Mouse (Mus musculus): ENCODE data around the gene Gm49425. TPM values are rescaled to one million over a fixed set of nuclear protein-coding genes. Genes with fewer than 3 reads are reported as not detected.

Gm49425 gene
- polyA plus RNA-seq, 1 experiment, result not detected

DNA sequence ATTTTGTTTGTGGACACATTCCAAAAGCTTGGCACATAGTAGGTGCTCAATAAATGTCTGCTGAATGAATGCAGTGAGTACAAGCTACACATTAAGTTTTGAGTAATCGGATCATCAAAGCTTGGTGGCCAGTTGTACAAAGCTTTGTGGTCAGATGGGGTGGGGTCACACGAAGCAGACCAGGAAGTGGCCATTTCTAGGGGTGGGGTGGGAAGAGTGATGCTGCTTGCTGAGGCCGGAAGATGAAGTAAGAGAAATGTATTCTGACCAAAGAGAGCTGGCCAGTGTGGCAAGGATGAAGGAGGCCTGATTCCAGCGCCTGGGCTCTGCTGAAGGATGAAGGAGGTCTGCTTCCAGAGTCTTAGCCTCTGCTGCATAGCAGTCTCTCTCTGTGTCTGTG, 48.0 kb downstream of the Gm49425 start:
- H3K36me3 ChIP-seq (replicated peaks; ENCODE audit: low read length), result no peaks in the 10 kb centered on the region
- H3K4me1 ChIP-seq, result no peaks in the 10 kb centered on the region
- peaks cover 16% of the 10 kb centered on the region for H3K27me3 ChIP-seq (replicated peaks)
- H3K4me3 ChIP-seq (replicated peaks), result no peak overlapping the region
- no peaks in the 10 kb centered on the region for H3K9me3 ChIP-seq
- TF ChIP-seq GATA1 (IDR thresholded peaks at IDR 0.05; ENCODE audit: borderline replicate concordance, low read length) (no peak), FLI1 (IDR thresholded peaks at IDR 0.05; ENCODE audit: low read length) (no peak)

Other genes with a start within 250 kb of the Gm49425 start
- gene Atg101, start 233.0 kb downstream of the Gm49425 start, polyA plus RNA-seq (2012; ENCODE audit: insufficient read depth, low replicate concordance), result 36.9 and 65.9 TPM in 2 replicates
- gene 6030408B16Rik, start 224.0 kb downstream of the Gm49425 start, polyA plus RNA-seq (2012; ENCODE audit: insufficient read depth, low replicate concordance), result 2.1 TPM in 1 of 2 replicates, not detected in the other
- 0.63 TPM in 1 of 2 replicates, not detected in the other for gene Krt80, start 147.1 kb downstream of the Gm49425 start, polyA plus RNA-seq (2012; ENCODE audit: insufficient read depth, low replicate concordance)
- not detected in 2 replicates for gene Krt7, start 106.2 kb downstream of the Gm49425 start, polyA plus RNA-seq (2012; ENCODE audit: insufficient read depth, low replicate concordance)
- not detected in 2 replicates for gene Krt87, start 78.5 kb downstream of the Gm49425 start, polyA plus RNA-seq (2012; ENCODE audit: insufficient read depth, low replicate concordance)
- 2.8 TPM in 1 of 2 replicates, not detected in the other for gene Krt88, start 69.5 kb downstream of the Gm49425 start, polyA plus RNA-seq (2012; ENCODE audit: insufficient read depth, low replicate concordance)
- not detected in 2 replicates for gene Krt81, start 53.5 kb downstream of the Gm49425 start, polyA plus RNA-seq (2012; ENCODE audit: insufficient read depth, low replicate concordance)
- gene Krt86, start 43.8 kb downstream of the Gm49425 start, polyA plus RNA-seq (2012; ENCODE audit: insufficient read depth, low replicate concordance), result not detected in 2 replicates
- not detected in 2 replicates for gene Krt83, start 25.7 kb downstream of the Gm49425 start, polyA plus RNA-seq (2012; ENCODE audit: insufficient read depth, low replicate concordance)
- not detected in 2 replicates for gene Krt84, start 15.6 kb upstream of the Gm49425 start, polyA plus RNA-seq (2012; ENCODE audit: insufficient read depth, low replicate concordance)
- gene Krt82, start 33.4 kb upstream of the Gm49425 start, polyA plus RNA-seq (2012; ENCODE audit: insufficient read depth, low replicate concordance), result not detected in 2 replicates
- gene Krt90, start 45.7 kb upstream of the Gm49425 start, polyA plus RNA-seq (2012; ENCODE audit: insufficient read depth, low replicate concordance), result not detected in 2 replicates
- gene Krt75, start 56.6 kb upstream of the Gm49425 start, polyA plus RNA-seq (2012; ENCODE audit: insufficient read depth, low replicate concordance), result not detected in 2 replicates
- not detected in 2 replicates for gene Gm5414, start 110.9 kb upstream of the Gm49425 start, polyA plus RNA-seq (2012; ENCODE audit: insufficient read depth, low replicate concordance)
- not detected in 2 replicates for gene Gm5478, start 130.1 kb upstream of the Gm49425 start, polyA plus RNA-seq (2012; ENCODE audit: insufficient read depth, low replicate concordance)
- gene Krt6b, start 163.0 kb upstream of the Gm49425 start, polyA plus RNA-seq (2012; ENCODE audit: insufficient read depth, low replicate concordance), result not detected in 2 replicates
- gene Krt6a, start 177.0 kb upstream of the Gm49425 start, polyA plus RNA-seq (2012; ENCODE audit: insufficient read depth, low replicate concordance), result 0.03 TPM in 1 of 2 replicates, not detected in the other
- not detected in 2 replicates for gene Krt5, start 195.6 kb upstream of the Gm49425 start, polyA plus RNA-seq (2012; ENCODE audit: insufficient read depth, low replicate concordance)
- gene Krt71, start 225.8 kb upstream of the Gm49425 start, polyA plus RNA-seq (2012; ENCODE audit: insufficient read depth, low replicate concordance), result not detected in 2 replicates

All from megakaryocyte, embryonic 14.5 days (primary cell).